Mouse (Mus musculus) myocyte (in vitro differentiated cells): ENCODE measurements around the gene Dynlt1f.
"Not testable (repeated sequence)": the region's sequence is repeated elsewhere in the genome, so short reads cannot be mapped to it uniquely, and the experiment has no call there.

Experiments used
- E2F4 ChIP-seq: IDR thresholded peaks from one replicate; pipeline ENCODE4 v1.6.1; 2011; ENCODE audit warnings: mild to moderate bottlenecking, control low read depth, moderate library complexity; ENCODE audit not compliant: insufficient read depth
- MAX ChIP-seq: IDR thresholded peaks from one replicate; pipeline ENCODE4 v1.6.1; 2011; ENCODE audit warnings: low read depth, mild to moderate bottlenecking, control low read depth
- MYOD1 ChIP-seq, 3 experiments: IDR thresholded peaks; one replicate each; pipeline ENCODE4 v1.6.1; 2011; ENCODE audit warnings: control low read depth in 2 of 3, low read depth in 2 of 3, mild to moderate bottlenecking in 2 of 3, moderate library complexity in 1 of 3; ENCODE audit not compliant: insufficient read length in 2 of 3, control insufficient read depth in 1 of 3
- POLR2A ChIP-seq: IDR thresholded peaks from one replicate; pipeline ENCODE4 v1.6.1; 2011; ENCODE audit warnings: low read depth, mild to moderate bottlenecking, control low read depth, moderate library complexity; ENCODE audit not compliant: insufficient read length
- POLR2AphosphoS2 ChIP-seq: IDR thresholded peaks from one replicate; pipeline ENCODE4 v1.6.1; 2011; ENCODE audit warnings: low read depth, control low read depth; ENCODE audit not compliant: insufficient read length
- REST ChIP-seq: IDR thresholded peaks from one replicate; pipeline ENCODE4 v1.6.1; 2011; ENCODE audit warnings: mild to moderate bottlenecking, control low read depth, moderate library complexity; ENCODE audit not compliant: insufficient read depth, insufficient read length
- SRF ChIP-seq: IDR thresholded peaks from one replicate; pipeline ENCODE4 v1.6.1; 2011; ENCODE audit warnings: low read depth; ENCODE audit not compliant: control insufficient read depth, insufficient read length
- TCF12 ChIP-seq: IDR thresholded peaks from one replicate; pipeline ENCODE4 v1.6.1; 2011; ENCODE audit warnings: mild to moderate bottlenecking, control low read depth; ENCODE audit not compliant: poor library complexity, insufficient read depth, severe bottlenecking
- TCF3 ChIP-seq: IDR thresholded peaks from one replicate; pipeline ENCODE4 v1.6.1; 2011; ENCODE audit warnings: low read depth, control low read depth; ENCODE audit not compliant: insufficient read length
- USF1 ChIP-seq: IDR thresholded peaks from one replicate; pipeline ENCODE4 v1.6.1; 2011; ENCODE audit warnings: low read depth, mild to moderate bottlenecking, control low read depth, moderate library complexity

DNA sequence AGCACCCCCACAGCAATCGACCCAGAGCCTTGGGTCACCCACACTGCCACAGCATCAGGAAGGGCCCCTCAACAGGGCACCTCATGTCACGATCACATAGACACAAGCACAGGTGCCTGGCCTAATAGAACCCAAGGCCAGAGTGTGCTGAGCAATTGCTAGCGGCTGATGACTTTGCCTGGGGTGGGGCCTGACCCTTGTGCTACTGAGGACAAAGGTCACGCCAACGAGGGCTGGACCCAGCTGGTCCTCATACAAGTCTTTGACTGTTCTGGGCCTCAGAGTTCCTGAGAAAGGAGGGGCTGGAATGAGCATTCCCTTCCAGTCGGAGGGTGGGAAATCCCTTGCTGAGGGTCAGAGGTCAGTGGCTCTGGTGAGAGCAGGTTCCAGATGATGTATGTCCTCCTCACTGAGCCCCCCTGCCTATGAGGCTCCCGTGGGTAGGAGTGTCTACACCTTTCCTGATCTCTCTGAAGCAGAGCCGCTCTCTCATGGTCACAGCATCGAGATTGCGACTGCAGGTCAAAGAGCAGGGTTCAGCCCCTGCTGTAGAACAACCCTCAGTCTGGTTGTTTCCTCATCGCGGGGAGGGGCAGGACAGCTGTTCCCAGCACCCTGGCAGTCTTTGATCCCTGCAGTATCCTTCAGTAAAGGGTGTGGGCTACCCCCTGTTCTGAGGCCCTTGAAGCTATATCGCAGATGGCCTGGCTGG lies 37.9 kb downstream of the Dynlt1f start:
- not testable (repeated sequence) for TF ChIP-seq REST; SRF; POLR2A; TCF12; POLR2AphosphoS2; E2F4; MAX; USF1; MYOD1 (IDR thresholded peaks at IDR 0.05; ENCODE audit: control insufficient read depth in 1 of 3, insufficient read length in 2 of 3, low read depth in 2 of 3); TCF3
